Mouse (Mus musculus): ENCODE results near the gene Idua.

GRCm38 (mm10) chr5:108707758-108708157, 47.6 kb downstream of the Idua start:
- TF ChIP-seq GATA1 (IDR thresholded peaks at IDR 0.05; ENCODE audit: low read length) (no peak), TAL1 (IDR thresholded peaks at IDR 0.05; ENCODE audit: low read length) (no peak)
